Mouse (Mus musculus) 3T3-L1 (cell line): ENCODE data around the gene Socs2.

Experiments used
- DNase-seq: peaks from one replicate; pipeline ENCODE4 v3.0.0-alpha.2; 2015; ENCODE audit warnings: low read depth, low spot score

Gene Socs2

DNA sequence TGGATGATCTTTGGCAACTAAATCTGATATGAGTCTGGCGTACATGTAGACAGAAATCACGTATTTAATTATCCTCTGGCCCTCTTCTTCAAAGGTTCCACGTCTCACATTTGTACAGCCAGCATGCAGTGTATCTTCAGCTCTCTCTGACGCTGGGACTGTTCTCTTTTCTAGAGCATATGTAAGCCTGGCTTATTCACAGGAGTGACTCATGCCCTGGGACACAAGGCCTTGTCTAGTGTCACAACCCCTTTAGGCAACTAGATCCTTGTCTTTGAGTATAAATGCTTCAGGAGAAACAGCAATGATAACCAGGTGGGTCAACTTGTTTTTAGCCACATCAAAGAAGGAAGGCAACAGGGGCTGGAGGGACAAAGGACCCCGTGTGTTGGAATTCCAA lies 5.7 kb upstream of the Socs2 start:
- DNase-seq: no peak

DNA sequence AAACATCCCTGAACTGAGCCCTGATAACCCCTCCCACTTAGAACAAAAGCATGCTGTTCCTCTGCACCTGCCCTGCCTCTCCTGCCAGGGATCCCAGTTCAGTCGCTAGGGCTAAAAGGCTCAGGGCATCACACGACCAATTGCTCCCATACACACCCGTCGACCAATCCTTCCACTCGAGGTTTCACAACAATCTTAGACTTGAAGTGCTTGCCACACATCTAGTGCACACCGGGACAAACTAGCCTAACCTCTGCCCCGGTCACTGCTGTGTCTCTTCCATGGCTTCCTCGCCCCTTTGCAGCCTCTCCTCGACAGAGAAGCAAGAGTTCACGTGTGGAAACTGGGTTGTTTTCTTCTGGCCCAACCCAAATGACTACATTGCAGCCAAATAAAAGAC lies 3.3 kb upstream of the Socs2 start:
- DNase-seq: no peak

DNA sequence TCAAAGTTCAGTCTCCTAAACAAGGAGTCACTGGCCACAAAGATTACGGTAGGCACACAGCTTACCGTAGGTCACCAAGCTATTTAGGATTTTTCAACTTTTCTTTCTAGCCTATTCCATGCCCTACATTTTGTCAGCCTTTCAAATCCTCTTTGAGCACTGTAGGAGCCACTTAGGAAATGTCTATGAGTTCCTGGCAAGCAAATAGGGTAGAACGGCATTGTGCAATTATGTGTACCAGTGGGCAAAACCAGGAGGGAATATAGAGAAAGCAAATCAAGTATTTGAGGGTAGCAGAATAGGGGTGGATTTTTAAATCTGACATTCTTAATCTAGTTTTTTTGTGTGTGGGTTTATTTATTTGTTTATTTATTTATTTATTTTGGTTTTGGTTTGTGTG lies 2.7 kb upstream of the Socs2 start:
- DNase-seq: no peak

DNA sequence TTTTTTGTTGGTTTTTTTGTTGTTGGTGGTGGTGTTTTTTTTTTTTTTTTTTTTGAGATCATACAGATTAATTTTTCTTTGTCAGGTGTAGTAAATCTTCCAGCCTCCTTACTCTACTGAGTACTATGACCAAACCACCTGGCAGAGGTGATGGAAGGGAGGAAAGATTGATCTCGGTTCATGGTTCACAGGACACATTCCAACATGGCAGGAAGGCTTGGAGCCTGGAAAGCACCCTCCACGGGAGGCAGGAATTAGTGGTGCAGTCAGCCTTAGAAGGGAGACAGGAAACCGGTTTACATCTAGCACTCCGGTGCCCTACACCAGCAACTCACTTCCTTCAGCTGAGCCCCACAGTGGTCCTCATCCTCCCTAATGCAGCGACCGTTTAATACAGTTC lies 1.7 kb upstream of the Socs2 start:
- DNase-seq: no peak

DNA sequence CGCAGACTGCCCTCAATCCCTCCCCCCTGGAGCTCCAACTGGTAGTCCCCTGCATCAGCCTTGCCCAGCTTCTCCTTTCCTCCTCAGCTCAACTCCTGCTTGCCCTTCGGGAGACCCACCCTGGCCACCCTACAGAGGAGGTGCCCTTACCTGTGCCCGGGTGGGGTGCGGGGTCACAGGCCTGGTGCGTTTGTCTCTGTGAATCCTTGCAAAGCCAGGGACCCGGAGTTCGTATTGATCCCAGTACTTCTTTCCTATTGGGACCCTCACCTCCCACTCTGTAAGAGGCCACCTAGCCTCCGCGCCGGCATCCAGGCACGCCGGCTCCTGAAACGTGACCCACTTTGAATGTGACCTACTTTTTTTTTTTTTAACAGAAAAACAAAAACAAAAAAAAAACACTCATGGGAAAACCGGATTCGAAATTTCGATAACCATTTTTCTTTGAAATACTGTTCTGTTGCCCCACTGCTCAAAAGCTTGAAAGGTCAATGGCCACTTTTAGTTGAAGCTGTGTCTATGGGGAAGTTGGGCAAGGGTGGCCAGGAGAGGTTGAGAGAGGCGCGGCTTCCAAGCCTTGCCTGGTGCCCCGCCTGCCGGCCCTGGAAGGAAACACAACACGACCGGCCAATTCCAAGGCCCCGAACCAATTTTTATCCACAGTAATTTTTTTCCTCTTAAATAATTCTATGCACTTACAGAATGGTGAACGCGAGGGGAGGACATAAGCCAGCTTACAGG lies 686 bp upstream of the Socs2 start:
- peak; percentile 83 for DNase-seq

DNA sequence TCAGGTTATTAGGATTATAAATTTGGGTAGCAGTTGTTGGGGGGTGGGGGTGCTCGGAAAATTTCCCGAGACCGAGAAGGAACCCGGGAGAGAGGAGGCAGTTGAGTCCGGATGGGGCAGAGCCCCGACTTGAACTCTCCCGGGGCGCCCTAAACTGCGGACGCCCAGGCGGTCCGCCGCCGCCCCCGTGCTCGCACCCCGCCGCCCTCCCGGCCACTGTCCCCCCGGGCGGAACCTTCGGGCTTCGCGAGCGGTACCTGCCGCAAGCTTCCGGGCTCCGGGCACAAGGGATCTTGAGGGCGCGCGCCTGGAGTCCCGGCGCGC lies 657 bp downstream of the Socs2 start:
- DNase-seq: no peak

DNA sequence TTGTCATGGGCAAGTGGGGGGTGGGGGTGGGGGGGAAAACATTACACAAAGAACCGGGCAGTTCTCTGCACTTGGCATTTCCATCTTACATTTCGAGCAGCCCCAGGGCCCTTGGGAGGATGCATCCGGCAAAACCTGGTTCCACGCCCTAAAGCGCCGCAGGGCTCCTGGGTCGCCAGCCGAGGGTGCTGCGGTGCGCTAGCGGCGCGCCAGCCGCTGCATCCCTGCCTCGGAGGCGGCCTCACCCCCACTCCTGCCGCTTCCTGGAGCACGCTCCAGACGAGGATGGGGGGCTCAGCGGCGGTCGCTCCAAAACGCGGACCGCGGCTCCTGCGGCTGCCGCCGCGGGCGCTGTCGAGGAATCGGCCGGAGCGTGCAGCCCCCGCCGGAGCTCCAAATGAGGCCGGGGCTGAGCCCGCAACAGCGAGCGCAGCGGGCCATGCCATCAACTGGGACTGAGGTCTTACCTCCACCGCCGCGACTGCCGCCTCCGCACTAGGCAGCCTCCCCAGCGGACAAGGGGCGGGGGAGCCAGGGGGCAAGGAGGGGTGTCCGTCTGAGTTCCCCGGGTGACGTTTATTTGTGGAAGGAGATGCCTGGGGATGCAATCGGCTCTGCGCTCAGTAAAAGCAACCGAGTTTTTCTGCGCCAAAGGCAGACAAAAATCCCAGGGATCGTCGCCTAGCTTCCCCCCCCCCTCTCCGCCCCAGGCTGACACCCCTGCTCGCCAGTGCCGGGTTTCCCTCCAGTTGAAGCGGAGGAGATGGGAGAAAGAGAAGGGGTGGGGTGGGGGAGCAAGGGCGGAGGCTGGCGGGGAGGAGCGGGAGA lies 1.2 kb downstream of the Socs2 start:
- peak; percentile 16 for DNase-seq

DNA sequence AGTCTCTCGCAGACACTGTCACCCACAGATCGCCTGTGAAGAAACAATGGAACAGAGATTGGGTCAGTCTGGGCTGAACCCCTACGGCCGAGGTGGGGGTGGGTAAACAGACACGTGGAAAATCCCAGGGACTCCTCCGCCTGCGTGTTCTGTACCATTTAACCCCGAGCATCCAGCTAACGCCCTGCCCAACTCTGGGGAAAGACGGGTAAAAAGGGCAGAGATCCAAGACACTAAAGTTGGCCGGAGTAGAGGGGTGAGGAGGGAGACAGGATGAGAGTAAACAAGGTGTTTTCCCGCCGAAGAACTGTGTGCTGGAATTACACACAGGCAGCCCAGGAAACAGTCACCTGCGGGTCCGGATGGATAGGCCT lies 1.8 kb downstream of the Socs2 start:
- no peak for DNase-seq

DNA sequence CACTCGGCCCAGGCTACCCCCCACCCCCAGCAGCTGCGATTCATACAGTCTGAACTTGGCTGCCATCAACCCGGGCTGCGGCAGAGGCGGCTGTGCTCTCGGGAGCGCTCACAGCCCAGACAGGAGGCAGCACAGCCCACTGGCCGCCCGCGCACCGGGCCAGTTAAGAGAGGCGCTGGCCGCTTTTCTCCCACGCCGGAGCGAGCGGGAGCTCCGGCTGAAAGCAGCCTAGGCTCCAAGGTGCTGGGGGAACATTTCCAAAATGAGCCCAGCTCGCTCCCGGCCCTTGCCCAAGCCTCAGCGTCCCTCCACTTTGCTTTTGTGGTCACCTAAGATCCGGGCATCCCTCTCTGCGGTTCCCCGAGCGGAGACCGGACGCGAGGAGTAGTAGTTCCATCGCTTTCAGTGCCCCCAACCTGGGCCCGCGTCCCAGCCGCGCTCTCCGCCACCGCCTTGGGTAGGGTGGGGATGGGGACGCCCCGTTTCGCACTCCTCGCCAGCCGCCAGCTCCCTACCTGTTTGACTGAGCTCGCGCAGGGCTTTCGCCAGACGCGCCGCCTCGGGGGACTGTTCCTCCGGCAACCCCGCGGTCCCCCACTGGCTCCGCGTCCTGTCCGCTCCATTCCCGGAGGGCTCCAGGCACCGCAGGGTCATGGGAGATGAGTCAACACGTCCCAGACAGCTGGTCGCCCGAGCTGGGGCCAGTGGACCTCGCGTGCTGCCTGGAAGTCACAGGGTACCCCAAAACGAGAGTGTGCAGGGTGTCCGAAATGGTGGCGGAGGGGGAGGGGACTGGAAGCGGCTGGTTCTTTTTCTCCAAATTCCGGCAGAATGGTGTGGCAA lies 2.4 kb downstream of the Socs2 start:
- no peak for DNase-seq

DNA sequence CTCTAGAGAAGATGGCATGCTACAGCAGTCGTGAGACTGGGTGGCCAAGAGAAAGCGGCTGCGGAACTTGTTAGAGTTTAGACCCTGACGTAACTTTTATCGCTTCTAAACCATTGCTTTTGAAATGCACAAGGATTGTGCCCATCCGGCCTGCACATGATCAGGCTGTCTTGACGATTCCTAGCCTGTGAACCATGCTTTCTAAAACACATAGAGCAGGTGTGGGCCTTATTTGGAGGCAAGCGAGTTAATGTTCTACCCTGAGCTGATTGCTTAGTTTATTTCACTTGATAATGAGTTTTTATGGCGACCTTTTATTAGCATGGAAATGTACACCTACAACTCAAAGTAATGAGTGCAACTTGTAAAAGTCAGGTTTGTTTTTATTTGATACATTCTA lies 5.8 kb downstream of the Socs2 start:
- no peak for DNase-seq

DNA sequence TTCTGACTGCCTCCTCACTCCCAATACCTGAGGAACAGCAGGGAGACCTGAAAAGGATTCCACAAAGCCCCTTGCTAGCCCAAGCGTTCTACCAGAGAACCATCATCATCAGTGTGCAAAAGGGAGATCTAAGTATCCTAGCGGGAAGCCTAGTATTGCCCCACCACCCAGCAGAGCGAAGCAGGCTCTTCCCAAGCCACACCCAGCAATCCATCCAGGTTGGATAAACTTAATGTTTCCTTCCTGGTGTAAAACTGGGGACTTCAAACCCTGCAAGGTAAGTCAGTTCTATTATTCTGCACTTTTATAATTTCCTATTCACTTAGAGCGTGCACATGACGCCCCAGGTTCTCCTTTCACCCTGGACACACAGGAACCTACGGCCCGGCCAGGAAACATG lies 6.3 kb downstream of the Socs2 start:
- no peak for DNase-seq

DNA sequence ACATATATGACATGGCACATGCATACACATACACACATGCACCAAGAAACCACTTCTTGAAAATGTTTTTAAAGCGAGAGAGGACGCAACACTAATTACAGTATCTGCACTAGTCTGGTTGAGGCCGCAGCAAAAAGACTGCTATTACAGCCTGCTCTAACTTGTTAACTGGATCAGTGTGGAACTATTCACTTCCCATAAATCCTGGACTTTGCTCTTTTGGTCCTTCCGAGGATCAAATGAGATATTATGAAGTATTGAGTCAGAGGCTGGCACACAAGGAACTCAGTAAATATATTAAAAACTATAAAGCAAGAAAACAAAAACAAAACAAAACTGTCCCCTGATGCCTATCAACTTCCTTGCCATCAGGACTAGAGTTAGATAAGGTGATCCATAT lies 6.8 kb downstream of the Socs2 start:
- no peak for DNase-seq

DNA sequence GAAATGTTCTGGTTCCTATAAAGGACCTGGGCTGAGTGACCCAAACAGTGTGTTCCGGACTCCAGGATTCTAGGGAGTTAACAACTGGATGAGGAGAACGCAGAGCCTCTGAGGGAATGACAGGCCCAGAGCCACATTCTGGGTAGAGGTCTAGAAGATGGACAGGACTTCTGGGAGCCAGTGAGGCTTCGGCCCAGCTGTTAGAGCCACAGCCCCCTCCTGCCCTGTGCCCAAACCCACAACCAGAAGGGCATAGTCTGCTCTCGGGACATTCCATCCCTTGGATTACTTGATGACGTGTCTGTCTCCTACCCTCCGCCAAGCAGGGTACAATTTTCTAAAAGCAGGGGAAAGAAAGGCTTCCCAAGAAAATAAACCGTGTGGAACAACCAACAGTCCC lies 7.8 kb downstream of the Socs2 start:
- DNase-seq: no peak

DNA sequence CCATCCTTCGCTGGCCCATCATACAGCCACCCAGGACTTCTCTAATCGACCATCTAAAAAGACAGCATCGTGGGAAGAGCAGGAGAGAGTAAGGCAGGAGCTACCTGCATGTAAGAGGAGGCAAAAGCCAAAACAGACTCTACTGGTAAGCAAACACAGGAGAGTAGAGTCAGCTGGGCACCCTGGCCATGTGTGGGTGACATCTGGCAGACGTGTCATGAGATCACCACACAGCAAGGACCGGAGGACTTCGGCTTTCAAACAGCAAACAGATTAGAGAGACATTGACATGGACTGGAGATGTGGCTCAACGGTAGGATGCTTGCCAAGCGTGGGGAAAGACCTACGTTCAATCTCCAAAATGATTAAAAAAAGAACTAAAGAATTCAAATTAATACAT lies 8.5 kb downstream of the Socs2 start:
- no peak for DNase-seq

DNA sequence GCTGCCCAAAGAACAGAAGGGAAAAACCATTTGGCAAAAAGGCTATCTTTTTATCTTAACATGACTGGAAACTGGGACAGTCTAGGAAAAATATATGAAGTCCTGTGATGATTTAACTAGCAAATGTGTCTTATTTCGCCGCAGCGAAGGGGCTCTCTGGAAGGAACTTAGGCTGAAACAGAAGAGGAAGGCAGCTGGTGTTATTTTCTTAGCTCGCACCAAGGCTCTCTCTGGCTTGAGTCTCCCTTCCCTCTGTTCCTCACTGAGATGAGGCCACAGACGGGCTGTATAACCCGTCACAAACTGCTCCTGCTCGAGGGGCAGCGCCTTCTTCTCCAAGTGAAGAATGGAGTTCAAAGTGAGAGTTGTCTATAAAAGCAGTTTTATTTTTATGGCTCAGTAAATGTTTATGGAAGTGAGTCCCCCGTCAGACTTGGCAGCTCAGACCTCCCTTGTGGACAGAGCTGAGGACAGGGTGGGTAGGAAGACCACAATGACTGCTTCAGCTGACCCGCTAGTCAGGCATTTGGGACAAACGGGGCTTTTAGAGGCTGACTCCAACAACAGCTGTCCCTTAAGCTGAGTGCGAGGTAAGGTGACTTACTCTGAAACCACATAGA lies 9.3 kb downstream of the Socs2 start:
- DNase-seq: no peak

DNA sequence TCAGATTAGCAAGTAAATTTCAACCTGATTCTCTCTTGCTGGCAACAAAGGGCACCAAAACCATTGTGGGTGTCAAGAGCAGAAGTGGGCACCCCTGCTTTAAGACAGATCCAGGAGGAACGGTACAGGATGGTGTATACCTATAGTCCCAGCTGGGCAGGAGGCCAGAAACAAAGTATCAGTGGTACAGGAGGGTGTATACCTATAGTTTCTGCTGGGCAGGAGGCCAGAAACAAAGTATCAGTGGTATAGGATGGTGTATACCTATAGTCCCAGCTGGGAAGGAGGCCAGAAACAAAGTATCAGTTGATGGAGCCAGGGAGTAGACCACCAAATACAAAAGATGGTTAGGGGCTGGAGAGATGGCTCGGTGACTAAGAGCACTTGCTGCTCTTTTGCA lies 12.2 kb downstream of the Socs2 start:
- no peak for DNase-seq

DNA sequence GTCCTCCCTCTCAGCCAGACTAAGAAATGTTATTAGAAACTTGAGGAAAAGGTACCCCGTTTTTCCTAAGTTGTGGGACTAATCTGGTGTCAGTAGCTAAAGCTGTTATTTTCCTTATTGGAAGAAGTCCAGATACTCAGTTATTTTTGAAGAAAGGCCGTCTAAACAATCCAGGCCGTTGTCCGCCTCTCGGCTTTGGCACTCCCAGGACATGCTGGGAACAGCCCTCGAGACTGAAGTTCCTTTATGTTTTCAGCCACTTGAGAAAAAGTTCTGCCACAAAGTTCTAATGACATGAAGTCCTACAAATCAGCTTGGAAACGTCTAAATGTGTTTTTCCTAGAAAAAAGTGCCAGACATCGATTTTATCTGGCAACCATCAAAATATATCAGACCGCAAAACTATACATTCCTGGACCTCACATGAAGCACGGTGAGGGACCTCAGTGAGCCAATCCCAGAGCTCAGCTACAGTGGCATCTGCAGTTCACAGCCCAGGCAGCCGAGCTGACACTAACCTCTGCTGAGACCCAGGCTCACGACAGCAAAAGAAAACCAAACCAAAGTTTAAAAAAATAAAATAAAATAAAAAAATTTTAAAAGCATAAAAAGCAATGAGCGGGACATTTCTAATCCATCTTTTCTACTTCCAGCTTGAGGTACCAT lies 17.2 kb downstream of the Socs2 start:
- no peak for DNase-seq

DNA sequence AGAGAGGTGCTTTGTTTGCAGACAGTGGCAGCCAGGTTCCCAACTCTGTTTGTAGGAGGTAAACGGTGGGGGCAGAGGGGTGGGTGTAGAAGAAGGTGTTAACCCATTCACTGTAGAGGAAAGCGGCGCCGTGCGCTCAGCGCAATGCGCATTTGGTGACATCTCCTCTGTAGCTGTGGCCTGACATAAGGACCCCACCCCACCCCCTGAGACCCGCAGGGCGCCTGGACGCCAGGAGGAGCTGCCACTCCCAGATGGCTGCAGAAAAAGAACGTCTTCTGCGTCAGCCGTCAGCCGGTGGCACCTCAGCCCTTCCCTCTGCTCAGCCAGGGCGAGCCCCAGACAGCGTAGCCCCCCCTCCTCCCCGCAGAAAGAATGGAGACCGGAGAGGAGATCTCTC lies 18.5 kb downstream of the Socs2 start:
- DNase-seq: no peak

DNA sequence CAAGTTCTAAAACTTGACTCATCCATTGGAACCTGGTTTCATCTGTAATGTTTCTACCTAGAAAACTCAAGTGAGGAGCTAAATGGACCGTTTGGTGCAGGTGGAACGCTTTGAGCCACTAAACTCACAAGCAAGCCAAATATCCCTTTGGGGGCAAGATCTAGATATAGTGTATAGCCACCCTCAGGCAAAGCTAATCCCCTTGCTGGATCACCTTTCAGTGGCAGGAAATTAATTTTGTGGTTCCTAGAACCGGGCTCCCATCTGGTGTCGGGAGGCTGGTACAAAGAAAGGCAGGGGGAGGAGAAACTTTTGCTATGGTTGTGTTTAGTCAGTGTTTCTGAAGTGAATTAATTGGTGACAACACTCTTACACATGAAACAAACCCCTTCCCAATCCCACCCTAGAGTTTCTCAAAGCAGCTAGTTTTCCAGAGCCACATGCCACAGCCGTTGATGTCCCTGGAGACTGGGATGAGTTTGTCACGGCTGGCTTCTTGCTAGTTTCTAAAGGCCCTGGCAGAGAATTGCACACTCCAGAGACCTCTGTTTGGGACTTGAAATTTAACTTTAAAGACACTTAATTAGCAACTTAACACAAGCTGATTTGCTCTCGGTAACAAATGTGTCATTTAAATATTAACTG lies 19.7 kb downstream of the Socs2 start:
- no peak for DNase-seq

DNA sequence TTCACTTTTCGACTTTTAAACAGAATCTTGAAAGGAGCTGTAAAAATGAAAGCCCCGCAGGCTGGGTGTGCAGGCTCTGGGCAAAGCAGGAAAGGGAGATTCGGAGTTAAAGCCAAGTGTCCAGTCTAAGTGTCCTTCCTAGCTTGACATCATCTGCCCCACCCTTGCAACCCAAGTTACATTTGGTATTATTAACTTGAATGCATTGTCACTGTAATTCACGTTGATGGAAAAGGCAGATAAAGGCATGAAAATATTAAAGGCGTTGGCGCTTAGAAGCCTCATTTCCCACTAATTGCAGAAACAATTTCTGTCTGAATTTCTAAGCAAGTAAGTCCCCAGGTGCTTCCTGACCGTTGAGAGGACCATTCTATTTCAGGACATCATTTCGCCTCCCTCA lies 20.6 kb downstream of the Socs2 start:
- DNase-seq: no peak
